Mouse (Mus musculus): ENCODE measurements around the gene Mylpf.

Mylpf gene

GRCm38 (mm10) chr7:127259186-127259905 lies 50.7 kb downstream of the Mylpf start:
- in situ Hi-C loops (cut with MboI, MseI) = no loop called here

- in situ Hi-C loops (cut with MboI, MseI) = no loop called here
These were observed 51.8 kb downstream of the Mylpf start, which contains the start of gene Dctpp1 for GRCm38 (mm10) chr7:127260309-127261111. Gene Dctpp1 (minus strand): TSS chr7:127260709.

DNA sequence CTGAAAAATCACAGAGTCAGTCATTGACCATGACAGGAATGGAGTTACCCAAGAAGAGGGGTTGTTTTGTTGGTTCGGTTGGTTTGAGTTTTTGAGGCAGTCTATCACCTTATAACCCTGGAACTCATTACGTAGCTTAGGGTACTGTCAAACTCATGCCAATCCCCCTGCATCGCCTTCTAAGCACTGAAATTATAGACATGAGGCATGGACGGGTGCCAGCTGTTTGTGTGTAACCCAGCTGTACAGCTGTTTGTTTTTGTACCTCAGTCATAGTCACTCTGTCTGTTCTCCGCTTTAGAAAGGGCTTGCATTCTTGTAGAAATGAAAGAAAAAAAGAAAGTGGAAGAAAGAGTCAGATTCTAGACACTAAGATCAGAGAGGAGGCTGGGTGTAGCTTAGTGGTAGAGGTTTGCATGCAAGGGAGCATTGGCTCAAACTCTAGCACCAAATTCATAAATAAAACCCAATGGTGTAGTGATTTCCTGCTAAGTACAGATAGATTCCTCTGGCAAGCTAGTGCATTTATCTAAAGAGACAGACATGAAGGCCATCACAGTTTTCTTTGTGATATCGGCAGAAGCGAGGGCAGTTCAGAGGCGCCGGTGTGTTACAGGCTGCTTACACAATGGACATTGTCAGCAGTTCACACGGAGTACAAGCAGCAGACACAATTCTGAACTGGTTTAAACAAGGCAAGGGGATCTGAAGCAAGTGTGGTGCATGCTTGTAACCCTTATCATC lies 53.7 kb downstream of the Mylpf start:
- in situ Hi-C loops (cut with MboI, MseI) = no loop called here

- in situ Hi-C loops (cut with MboI, MseI) = no loop called here
These were observed 54.8 kb downstream of the Mylpf start for GRCm38 (mm10) chr7:127263526-127263925.

Measured in regulatory T cell (primary cell).